Mouse (Mus musculus) midbrain, embryonic 12.5 days (tissue): ENCODE results near the gene Tmcc1. TPM values are rescaled to one million over a fixed set of nuclear protein-coding genes. Genes with fewer than 3 reads are reported as not detected.

ENCODE experiments used
- ATAC-seq: fragments of 200-750 bp; cut with Nextera tagmentation; 2 replicates; pipeline ENCODE4 v1.8.0; 2017; ENCODE audit warnings: low read depth, moderate TSS enrichment, moderate library complexity; ENCODE audit not compliant: low FRiP score
- H3K27ac ChIP-seq: fragments of 300-500 bp; sonication (generic); replicated peaks from 2 replicates; pipeline ENCODE4 v1.5.1; 2016; ENCODE audit warnings: mild to moderate bottlenecking
- H3K27me3 ChIP-seq: fragments of 300-500 bp; sonication (generic); 2 replicates; pipeline ENCODE4 v1.6.1; 2016; ENCODE audit warnings: mild to moderate bottlenecking
- H3K36me3 ChIP-seq: fragments of 300-500 bp; sonication (generic); 2 replicates; pipeline ENCODE4 v1.6.1; 2016
- H3K4me1 ChIP-seq: fragments of 300-500 bp; sonication (generic); 2 replicates; pipeline ENCODE4 v1.6.1; 2016
- H3K4me2 ChIP-seq: fragments of 300-500 bp; sonication (generic); replicated peaks from 2 replicates; pipeline ENCODE4 v1.6.1; 2016; ENCODE audit warnings: mild to moderate bottlenecking, moderate library complexity
- H3K4me3 ChIP-seq: fragments of 300-500 bp; sonication (generic); 2 replicates; pipeline ENCODE4 v1.5.1; 2016; ENCODE audit warnings: mild to moderate bottlenecking
- H3K9ac ChIP-seq: fragments of 300-500 bp; sonication (generic); replicated peaks from 2 replicates; pipeline ENCODE4 v1.6.1; 2016; ENCODE audit warnings: mild to moderate bottlenecking, moderate library complexity
- H3K9me3 ChIP-seq: fragments of 300-500 bp; sonication (generic); 2 replicates; pipeline ENCODE4 v1.6.1; 2016; ENCODE audit warnings: mild to moderate bottlenecking
- WGBS: fragments of 180-500 bp; shearing (Covaris S2); methylation state at CpG from one replicate; pipeline ENCODE4 v1.1.7; 2016; 5-methylcytosine and 5-hydroxymethylcytosine counted together
- polyA plus RNA-seq: library from polyadenylated mRNA; unstranded; fragments of >200 nt; fragmentation: Nextera tagmentation; extraction: Ambion mirVana; gene quantifications from 2 replicates; pipeline ENCODE4 v1.2.1, GENCODE M21; 2016

The Tmcc1 gene
- polyA plus RNA-seq, 1 experiment from 2014 or later, result 31.2 TPM

GRCm38 (mm10) chr6:115987096-115987747 lies 206.1 kb downstream of the Tmcc1 start:
- Histone ChIP-seq H3K27ac (no peak overlapping the region), H3K4me2 (no peak overlapping the region)
- WGBS, result 51% methylated on average over 9 of the region's 9 CpGs

DNA sequence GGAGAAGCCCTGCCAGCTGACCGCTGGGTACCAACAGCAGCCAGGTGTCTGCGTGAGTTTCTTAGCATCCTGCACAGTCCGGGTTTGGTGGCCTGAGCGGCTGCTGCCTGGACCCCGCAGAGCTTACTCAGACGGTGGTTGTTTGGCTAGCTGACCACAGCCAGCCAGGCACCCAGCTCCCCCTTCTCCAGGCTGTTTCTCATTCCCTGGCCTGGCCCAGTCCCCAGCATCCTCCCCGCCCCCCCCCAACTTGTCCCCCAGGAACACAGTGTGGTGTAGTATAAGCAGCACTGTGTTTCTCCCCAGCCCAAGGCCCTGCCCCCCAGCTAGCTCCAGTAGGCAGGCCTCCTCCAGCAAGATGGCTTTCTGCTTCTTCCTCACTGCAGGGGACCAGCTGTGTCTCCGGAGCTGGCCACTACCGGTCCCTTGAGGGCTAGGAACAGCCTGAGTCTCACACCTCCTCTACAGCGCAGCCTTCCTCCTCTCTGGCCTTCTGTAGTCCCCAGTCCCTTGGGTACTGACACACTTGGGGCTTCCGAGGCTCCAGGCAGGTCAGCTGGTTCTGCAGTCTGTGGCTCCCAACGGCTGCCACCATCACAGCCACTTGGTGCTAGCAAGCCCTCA lies 206.7 kb downstream of the Tmcc1 start:
- peaks cover 30% of the 10 kb centered on the region for H3K27me3 ChIP-seq
- H3K9me3 ChIP-seq, result no peaks in the 10 kb centered on the region
- H3K27ac ChIP-seq, result no peak overlapping the region
- H3K9ac ChIP-seq, result no peak overlapping the region
- ATAC-seq, result no peak
- H3K4me1 ChIP-seq, result peaks cover 30% of the 10 kb centered on the region
- H3K36me3 ChIP-seq, result no peaks in the 10 kb centered on the region
- WGBS, result 47% methylated on average over 12 of the region's 12 CpGs
- H3K4me3 ChIP-seq, result no peak overlapping the region
- H3K4me2 ChIP-seq, result no peak overlapping the region

More at GRCm38 (mm10) chr6:115987096-115987747, 206.1 kb downstream of the Tmcc1 start:
- Histone ChIP-seq H3K36me3 (no peaks in the 10 kb centered on the region), H3K9me3 (no peaks in the 10 kb centered on the region), H3K9ac (no peak overlapping the region), H3K27me3 (peaks cover 36% of the 10 kb centered on the region), H3K4me1 (peaks cover 36% of the 10 kb centered on the region), H3K4me3 (no peak overlapping the region)
- no peak for ATAC-seq

GRCm38 (mm10) chr6:115985622-115986021 lies 207.7 kb downstream of the Tmcc1 start:
- H3K4me1 ChIP-seq, result peaks cover 26% of the 10 kb centered on the region
- H3K36me3 ChIP-seq, result no peaks in the 10 kb centered on the region
- WGBS, result 62% methylated on average over 9 of the region's 9 CpGs
- no peak overlapping the region for H3K4me2 ChIP-seq
- H3K27ac ChIP-seq, result no peak overlapping the region
- peaks cover 20% of the 10 kb centered on the region for H3K27me3 ChIP-seq
- H3K9me3 ChIP-seq, result no peaks in the 10 kb centered on the region
- no peak overlapping the region for H3K4me3 ChIP-seq
- no peak for ATAC-seq
- no peak overlapping the region for H3K9ac ChIP-seq

DNA sequence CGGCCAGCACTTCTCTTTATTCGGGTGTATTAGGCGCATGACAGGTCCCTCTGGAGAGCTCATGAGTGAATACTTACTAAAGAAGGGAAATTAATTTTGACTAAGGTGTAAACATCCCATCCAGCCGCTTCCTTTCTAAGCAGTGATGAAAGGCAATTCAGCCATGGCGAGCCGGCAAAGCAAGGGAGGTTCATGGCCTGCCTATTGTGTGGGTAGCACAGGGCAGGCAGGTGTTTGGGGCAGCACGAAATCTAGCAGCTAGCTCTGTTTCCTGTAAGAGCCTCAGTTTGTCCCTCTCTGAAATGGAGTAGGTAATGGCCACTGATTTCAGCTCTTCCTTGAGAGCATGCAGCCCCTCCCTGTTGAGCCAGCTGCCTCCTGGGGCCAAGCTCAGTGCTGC lies 208.7 kb downstream of the Tmcc1 start:
- H3K9me3 ChIP-seq, result no peaks in the 10 kb centered on the region
- H3K36me3 ChIP-seq, result no peaks in the 10 kb centered on the region
- no peak overlapping the region for H3K4me2 ChIP-seq
- H3K27ac ChIP-seq, result no peak overlapping the region
- no peak overlapping the region for H3K9ac ChIP-seq
- peaks cover 30% of the 10 kb centered on the region for H3K4me1 ChIP-seq
- no peak for ATAC-seq
- 74% methylated on average over 7 of the region's 7 CpGs for WGBS
- no peak overlapping the region for H3K4me3 ChIP-seq
- peaks cover 10% of the 10 kb centered on the region for H3K27me3 ChIP-seq

GRCm38 (mm10) chr6:115983306-115984038 lies 209.8 kb downstream of the Tmcc1 start:
- WGBS, result 69% methylated on average over 12 of the region's 12 CpGs

DNA sequence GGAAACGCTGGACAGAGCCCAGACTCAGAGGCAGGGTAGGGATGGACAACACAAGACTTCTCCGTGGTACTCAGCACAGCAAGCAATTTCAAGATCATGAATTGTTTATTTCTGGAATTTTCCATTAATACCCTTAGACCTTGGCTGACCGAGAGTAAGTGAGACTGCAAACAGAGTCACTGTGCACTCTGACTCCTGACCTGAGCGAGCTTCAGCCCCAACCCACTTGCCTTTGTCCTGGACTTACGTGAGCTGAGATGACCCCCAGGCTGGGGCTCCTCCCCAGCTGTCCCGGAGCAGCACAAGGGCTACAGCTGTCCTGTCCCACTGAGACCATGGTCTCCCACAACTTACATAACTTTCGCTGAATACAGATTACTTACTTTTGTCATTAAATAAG lies 210.4 kb downstream of the Tmcc1 start:
- no peaks in the 10 kb centered on the region for H3K9me3 ChIP-seq
- 56% methylated on average over 7 of the region's 7 CpGs for WGBS

More at GRCm38 (mm10) chr6:115983306-115984038, 209.8 kb downstream of the Tmcc1 start:
- H3K27me3 ChIP-seq, result peaks cover under 1% of the 10 kb centered on the region; the same call in 1 of the 2 replicates
- no peaks in the 10 kb centered on the region for H3K36me3 ChIP-seq
- H3K9me3 ChIP-seq, result no peaks in the 10 kb centered on the region
- H3K4me2 ChIP-seq, result no peak overlapping the region
- no peak for ATAC-seq
- peaks cover 30% of the 10 kb centered on the region for H3K4me1 ChIP-seq
- H3K9ac ChIP-seq, result no peak overlapping the region
- H3K4me3 ChIP-seq, result no peak overlapping the region
- no peak overlapping the region for H3K27ac ChIP-seq

GRCm38 (mm10) chr6:115978596-115978995 lies 214.7 kb downstream of the Tmcc1 start:
- Histone ChIP-seq H3K36me3 (no peaks in the 10 kb centered on the region), H3K9ac (no peak overlapping the region), H3K4me1 (peaks cover 6% of the 10 kb centered on the region; the same call in 1 of the 2 replicates), H3K4me3 (no peak overlapping the region), H3K4me2 (no peak overlapping the region), H3K27me3 (no peaks in the 10 kb centered on the region), H3K27ac (no peak overlapping the region), H3K9me3 (no peaks in the 10 kb centered on the region)
- no peak for ATAC-seq
- 76% methylated on average over 8 of the region's 8 CpGs for WGBS

More for the DNA sequence above, 210.4 kb downstream of the Tmcc1 start:
- Histone ChIP-seq H3K4me3 (no peak overlapping the region), H3K4me2 (no peak overlapping the region), H3K27me3 (no peaks in the 10 kb centered on the region; the same call in 1 of the 2 replicates), H3K36me3 (no peaks in the 10 kb centered on the region), H3K9ac (no peak overlapping the region), H3K27ac (no peak overlapping the region), H3K4me1 (peaks cover 30% of the 10 kb centered on the region)
- ATAC-seq, result no peak

DNA sequence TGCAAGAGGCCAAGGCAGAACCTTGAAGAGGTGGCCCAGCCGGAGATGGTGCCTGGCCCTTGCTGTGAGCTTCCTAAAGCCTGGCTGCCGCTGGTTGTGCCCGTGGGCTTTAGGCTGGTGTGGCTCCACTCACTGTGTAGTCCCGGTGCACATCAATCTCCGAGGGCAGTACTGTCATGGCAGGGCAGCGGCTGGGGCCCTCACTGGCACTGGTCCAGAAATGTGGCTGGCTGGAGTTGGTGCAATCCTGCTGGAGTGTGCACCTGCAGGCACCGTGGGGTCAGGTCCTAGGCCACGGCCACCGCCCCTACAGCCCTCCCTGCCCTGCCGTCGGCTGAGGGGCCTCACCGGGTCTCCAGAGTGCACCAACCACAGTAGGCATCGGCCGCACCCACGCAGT lies 215.5 kb downstream of the Tmcc1 start:
- no peak overlapping the region for H3K27ac ChIP-seq
- H3K4me1 ChIP-seq, result peaks cover 6% of the 10 kb centered on the region; the same call in 1 of the 2 replicates
- no peaks in the 10 kb centered on the region for H3K36me3 ChIP-seq
- no peak overlapping the region for H3K9ac ChIP-seq
- no peaks in the 10 kb centered on the region for H3K9me3 ChIP-seq
- WGBS, result 92% methylated on average over 15 of the region's 15 CpGs
- no peaks in the 10 kb centered on the region for H3K27me3 ChIP-seq
- ATAC-seq, result no peak
- no peak overlapping the region for H3K4me3 ChIP-seq
- no peak overlapping the region for H3K4me2 ChIP-seq

DNA sequence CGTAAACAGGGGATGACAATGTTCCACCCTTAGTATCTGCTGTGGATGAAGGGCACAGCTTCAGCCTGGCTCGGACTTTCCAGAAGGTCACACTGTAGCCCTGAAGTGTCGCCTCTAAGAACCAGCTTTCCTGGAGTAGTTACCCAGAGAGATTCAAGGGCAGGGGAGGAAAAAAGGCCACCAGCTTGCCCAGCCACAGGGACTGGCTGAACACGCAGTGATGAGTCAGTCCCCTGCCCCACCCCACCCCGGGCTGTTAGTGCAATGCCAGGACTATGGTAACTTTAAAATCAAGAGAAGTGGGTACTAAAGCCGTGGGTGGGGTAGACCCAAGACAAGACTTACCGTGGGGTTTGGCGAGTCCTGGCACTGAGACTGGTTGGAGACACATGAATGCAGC lies 217.7 kb downstream of the Tmcc1 start:
- no peak for ATAC-seq
- H3K27ac ChIP-seq, result no peak overlapping the region
- no peak overlapping the region for H3K4me3 ChIP-seq
- no peak overlapping the region for H3K9ac ChIP-seq
- WGBS, result 85% methylated on average over 8 of the region's 8 CpGs
- H3K36me3 ChIP-seq, result no peaks in the 10 kb centered on the region
- no peak overlapping the region for H3K4me2 ChIP-seq
- no peaks in the 10 kb centered on the region for H3K9me3 ChIP-seq
- H3K4me1 ChIP-seq, result peaks cover 13% of the 10 kb centered on the region
- no peaks in the 10 kb centered on the region for H3K27me3 ChIP-seq

- H3K9me3 ChIP-seq, result no peaks in the 10 kb centered on the region
- WGBS, result 82% methylated on average over 16 of the region's 16 CpGs
- H3K4me1 ChIP-seq, result peaks cover 9% of the 10 kb centered on the region
- no peak overlapping the region for H3K4me2 ChIP-seq
- ATAC-seq, result no peak
- H3K9ac ChIP-seq, result no peak overlapping the region
- no peak overlapping the region for H3K4me3 ChIP-seq
- no peak overlapping the region for H3K27ac ChIP-seq
- H3K36me3 ChIP-seq, result no peaks in the 10 kb centered on the region
- H3K27me3 ChIP-seq, result no peaks in the 10 kb centered on the region
Observed at GRCm38 (mm10) chr6:115973881-115974662, 219.2 kb downstream of the Tmcc1 start.

- Histone ChIP-seq H3K4me1 (peaks cover 15% of the 10 kb centered on the region), H3K9ac (no peak overlapping the region), H3K36me3 (no peaks in the 10 kb centered on the region), H3K4me2 (no peak overlapping the region), H3K9me3 (no peaks in the 10 kb centered on the region), H3K4me3 (no peak overlapping the region), H3K27me3 (no peaks in the 10 kb centered on the region), H3K27ac (no peak overlapping the region)
- no peak for ATAC-seq
- WGBS, result 89% methylated on average over 15 of the region's 15 CpGs
Observed at GRCm38 (mm10) chr6:115973139-115973875, 220.0 kb downstream of the Tmcc1 start.
